Mouse (Mus musculus) midbrain, embryonic 10.5 days (tissue): ENCODE data around the gene Iqcg. TPM values are rescaled to one million over a fixed set of nuclear protein-coding genes. Genes with fewer than 3 reads are reported as not detected.

Source experiments
- DNase-seq: peaks from one replicate; pipeline ENCODE4 v3.0.0-alpha.2; 2017; ENCODE audit warnings: low spot score
- H3K27ac ChIP-seq: fragments of 300-500 bp; sonication (generic); replicated peaks from 2 replicates; pipeline ENCODE4 v1.5.1; 2016; ENCODE audit warnings: mild to moderate bottlenecking
- H3K27me3 ChIP-seq: fragments of 300-500 bp; sonication (generic); 2 replicates; pipeline ENCODE4 v1.6.1; 2016; ENCODE audit warnings: low read depth, mild to moderate bottlenecking; ENCODE audit not compliant: poor library complexity, severe bottlenecking
- H3K36me3 ChIP-seq: fragments of 300-500 bp; sonication (generic); 2 replicates; pipeline ENCODE4 v1.6.1; 2016; ENCODE audit warnings: mild to moderate bottlenecking, moderate library complexity
- H3K4me1 ChIP-seq: fragments of 300-500 bp; sonication (generic); 2 replicates; pipeline ENCODE4 v1.6.1; 2016
- H3K4me3 ChIP-seq: fragments of 300-500 bp; sonication (generic); 2 replicates; pipeline ENCODE4 v1.5.1; 2016; ENCODE audit warnings: mild to moderate bottlenecking, moderate library complexity
- H3K9me3 ChIP-seq: fragments of 300-500 bp; sonication (generic); replicated peaks from 2 replicates; pipeline ENCODE4 v1.6.1; 2016; ENCODE audit warnings: mild to moderate bottlenecking
- WGBS: fragments of 180-500 bp; shearing (Covaris S2); methylation state at CpG from one replicate; pipeline ENCODE4 v1.1.7; 2016; 5-methylcytosine and 5-hydroxymethylcytosine counted together
- microRNA counts: library from miRNA; unstranded; fragments of <30 nt; microRNA quantifications from one replicate; lab custom pipeline; 2017
- microRNA-seq: library from miRNA; unstranded; fragments of <30 nt; microRNA quantifications from one replicate; pipeline ENCODE4, GENCODE M21; 2017
- polyA plus RNA-seq: library from polyadenylated mRNA; unstranded; fragments of >200 nt; fragmentation: Nextera tagmentation; extraction: Ambion mirVana; gene quantifications from 2 replicates; pipeline ENCODE4 v1.2.1, GENCODE M21; 2016

Iqcg gene
- polyA plus RNA-seq, 1 experiment from 2014 or later: 4.5 TPM

GRCm38 (mm10) chr16:33010166-33010565 is 45.9 kb downstream of the Iqcg start:
- H3K9me3 ChIP-seq: no peaks in the 10 kb centered on the region
- no peak overlapping the region for H3K27ac ChIP-seq
- DNase-seq: no peak
- 94% methylated on average over 6 of the region's 6 CpGs for WGBS
- no peaks in the 10 kb centered on the region for H3K4me1 ChIP-seq
- H3K27me3 ChIP-seq: no peaks in the 10 kb centered on the region
- no peak overlapping the region for H3K4me3 ChIP-seq
- peaks cover 97% of the 10 kb centered on the region for H3K36me3 ChIP-seq

- Histone ChIP-seq H3K36me3 (peaks cover 93% of the 10 kb centered on the region), H3K27me3 (no peaks in the 10 kb centered on the region), H3K27ac (no peak overlapping the region), H3K9me3 (no peaks in the 10 kb centered on the region), H3K4me3 (no peak overlapping the region), H3K4me1 (no peaks in the 10 kb centered on the region)
- 84% methylated on average over 7 of the region's 7 CpGs for WGBS
- DNase-seq: no peak
Observed at GRCm38 (mm10) chr16:33007436-33007835, 48.6 kb downstream of the Iqcg start.

- H3K27me3 ChIP-seq: no peaks in the 10 kb centered on the region
- no peak for DNase-seq
- peaks cover 91% of the 10 kb centered on the region for H3K36me3 ChIP-seq
- 94% methylated on average over 7 of the region's 7 CpGs for WGBS
- H3K4me1 ChIP-seq: no peaks in the 10 kb centered on the region
- H3K4me3 ChIP-seq: no peak overlapping the region
- H3K27ac ChIP-seq: no peak overlapping the region
- H3K9me3 ChIP-seq: no peaks in the 10 kb centered on the region
Observed at GRCm38 (mm10) chr16:33006888-33007287, 49.1 kb downstream of the Iqcg start.

- H3K36me3 ChIP-seq: peaks cover 93% of the 10 kb centered on the region
- no peaks in the 10 kb centered on the region for H3K4me1 ChIP-seq
- no peak overlapping the region for H3K4me3 ChIP-seq
- no peaks in the 10 kb centered on the region for H3K9me3 ChIP-seq
- no peak overlapping the region for H3K27ac ChIP-seq
- 64% methylated on average over 9 of the region's 9 CpGs for WGBS
- no peaks in the 10 kb centered on the region for H3K27me3 ChIP-seq
- DNase-seq: no peak
Observed at GRCm38 (mm10) chr16:33005216-33005615, 50.8 kb downstream of the Iqcg start.

- Histone ChIP-seq H3K36me3 (peaks cover 93% of the 10 kb centered on the region), H3K27me3 (no peaks in the 10 kb centered on the region), H3K4me1 (no peaks in the 10 kb centered on the region), H3K9me3 (no peaks in the 10 kb centered on the region), H3K4me3 (no peak overlapping the region), H3K27ac (no peak overlapping the region)
- no peak for DNase-seq
- 94% methylated on average over 5 of the region's 5 CpGs for WGBS
Observed at GRCm38 (mm10) chr16:32992158-32992557, 63.9 kb downstream of the Iqcg start.

- no peaks in the 10 kb centered on the region for H3K9me3 ChIP-seq
- H3K4me3 ChIP-seq: no peak overlapping the region
- H3K27me3 ChIP-seq: no peaks in the 10 kb centered on the region
- no peak overlapping the region for H3K27ac ChIP-seq
- H3K36me3 ChIP-seq: peaks cover 93% of the 10 kb centered on the region
- DNase-seq: no peak
- WGBS: 92% methylated on average over 2 of the region's 2 CpGs
- no peaks in the 10 kb centered on the region for H3K4me1 ChIP-seq
Observed at GRCm38 (mm10) chr16:32984631-32985030, 71.4 kb downstream of the Iqcg start.

GRCm38 (mm10) chr16:32981405-32981804 is 74.6 kb downstream of the Iqcg start:
- 94% methylated on average over 4 of the region's 4 CpGs for WGBS
- no peak overlapping the region for H3K27ac ChIP-seq

GRCm38 (mm10) chr16:32980227-32980626 is 75.8 kb downstream of the Iqcg start:
- H3K27ac ChIP-seq: no peak overlapping the region
- 88% methylated on average over 1 of the region's 1 CpGs for WGBS

More at GRCm38 (mm10) chr16:32981405-32981804, 74.6 kb downstream of the Iqcg start:
- no peaks in the 10 kb centered on the region for H3K27me3 ChIP-seq
- no peaks in the 10 kb centered on the region for H3K9me3 ChIP-seq
- H3K4me1 ChIP-seq: no peaks in the 10 kb centered on the region
- peaks cover 88% of the 10 kb centered on the region for H3K36me3 ChIP-seq
- no peak overlapping the region for H3K4me3 ChIP-seq
- no peak for DNase-seq

GRCm38 (mm10) chr16:32973047-32973446 is 83.0 kb downstream of the Iqcg start:
- no peak overlapping the region for H3K27ac ChIP-seq
- no peaks in the 10 kb centered on the region for H3K4me1 ChIP-seq
- H3K4me3 ChIP-seq: no peak overlapping the region
- H3K36me3 ChIP-seq: peaks cover 59% of the 10 kb centered on the region
- no peaks in the 10 kb centered on the region for H3K9me3 ChIP-seq
- DNase-seq: no peak
- 80% methylated on average over 2 of the region's 2 CpGs for WGBS
- H3K27me3 ChIP-seq: no peaks in the 10 kb centered on the region

More at GRCm38 (mm10) chr16:32980227-32980626, 75.8 kb downstream of the Iqcg start:
- H3K9me3 ChIP-seq: no peaks in the 10 kb centered on the region
- H3K27me3 ChIP-seq: no peaks in the 10 kb centered on the region
- H3K36me3 ChIP-seq: peaks cover 89% of the 10 kb centered on the region
- no peaks in the 10 kb centered on the region for H3K4me1 ChIP-seq
- H3K4me3 ChIP-seq: no peak overlapping the region
- DNase-seq: no peak

- H3K4me3 ChIP-seq: no peak overlapping the region
- H3K27ac ChIP-seq: no peak overlapping the region
- H3K27me3 ChIP-seq: no peaks in the 10 kb centered on the region
- WGBS: 86% methylated on average over 5 of the region's 5 CpGs
- no peaks in the 10 kb centered on the region for H3K9me3 ChIP-seq
- peaks cover 60% of the 10 kb centered on the region for H3K36me3 ChIP-seq
- no peak for DNase-seq
- no peaks in the 10 kb centered on the region for H3K4me1 ChIP-seq
Observed at GRCm38 (mm10) chr16:32972535-32972934, 83.5 kb downstream of the Iqcg start.

MicroRNAs encoded within 50 kb of the gene (microRNA counts, 519-probe panel; counts per million panel counts)
- not detected for microRNA mmu-miR-1947 (lab: Ali Mortazavi, UCI)

Small RNA genes lying within 50 kb of the gene (microRNA-seq; reads per million reads assigned to microRNA genes)
- gene Gm22231 (not detected), gene Mir1947 (21.2 reads per million, percentile 32 among the genes with 10 or more reads in this experiment)

Other genes starting within 250 kb of the Iqcg start
- gene Smbd1, start 245.7 kb downstream of the Iqcg start, polyA plus RNA-seq: not detected in 2 replicates
- gene Fyttd1, start 178.7 kb downstream of the Iqcg start, polyA plus RNA-seq: 92.6 and 95.0 TPM in 2 replicates
- gene Rubcn, start 178.5 kb downstream of the Iqcg start, polyA plus RNA-seq: 19.0 and 22.0 TPM in 2 replicates
- gene Lrch3, start 142.1 kb downstream of the Iqcg start, polyA plus RNA-seq: 32.1 and 40.3 TPM in 2 replicates
- gene Rpl35a, start 235 bp upstream of the Iqcg start, polyA plus RNA-seq: 787 and 975 TPM in 2 replicates
- gene Lmln, start 6.3 kb upstream of the Iqcg start, polyA plus RNA-seq: 3.8 and 3.9 TPM in 2 replicates
- 22.3 and 23.3 TPM in 2 replicates for gene Osbpl11, start 128.9 kb upstream of the Iqcg start, polyA plus RNA-seq
- 72.9 and 75.3 TPM in 2 replicates for gene Snx4, start 195.2 kb upstream of the Iqcg start, polyA plus RNA-seq